Mouse (Mus musculus): ENCODE measurements around the gene Gm10639. TPM values are rescaled to one million over a fixed set of nuclear protein-coding genes. Genes with fewer than 3 reads are reported as not detected.
"Not testable (repeated sequence)": the region's sequence is repeated elsewhere in the genome, so short reads cannot be mapped to it uniquely, and the experiment has no call there.

The Gm10639 gene
- polyA plus RNA-seq, 1 experiment from 2014 or later, result not detected

GRCm38 (mm10) chr9:78294781-78295180 lies 5.1 kb downstream of the Gm10639 start:
- not testable (repeated sequence) for H3K4me2 ChIP-seq (ENCODE audit: low read depth, low read length); H3K27me3 ChIP-seq (ENCODE audit: control insufficient read depth, insufficient read depth, low read depth, low read length); H3K27ac ChIP-seq (ENCODE audit: low read length); ATAC-seq (ENCODE audit: low read depth); H3K4me1 ChIP-seq (replicated peaks; ENCODE audit: control insufficient read depth, insufficient read depth, low read length); H3K36me3 ChIP-seq (ENCODE audit: control insufficient read depth, insufficient read depth, low read length); H3K9me3 ChIP-seq (ENCODE audit: control insufficient read depth, low read length); H3K4me3 ChIP-seq (ENCODE audit: low read length); H3K9ac ChIP-seq (ENCODE audit: low read length)
- WGBS, result 73% methylated on average over 4 of the region's 7 CpGs

- not testable (repeated sequence) for H3K27ac ChIP-seq (ENCODE audit: low read length); ATAC-seq (ENCODE audit: low read depth); H3K4me3 ChIP-seq (ENCODE audit: low read length); H3K9ac ChIP-seq (ENCODE audit: low read length); H3K4me2 ChIP-seq (ENCODE audit: low read depth, low read length); H3K9me3 ChIP-seq (ENCODE audit: control insufficient read depth, low read length); H3K4me1 ChIP-seq (replicated peaks; ENCODE audit: control insufficient read depth, insufficient read depth, low read length); H3K27me3 ChIP-seq (ENCODE audit: control insufficient read depth, insufficient read depth, low read depth, low read length); H3K36me3 ChIP-seq (ENCODE audit: control insufficient read depth, insufficient read depth, low read length)
- WGBS, result 6% methylated on average over 6 of the region's 6 CpGs
Measured at GRCm38 (mm10) chr9:78296089-78296488, 6.4 kb downstream of the Gm10639 start.

GRCm38 (mm10) chr9:78298232-78298631 lies 8.5 kb downstream of the Gm10639 start:
- no peak overlapping the region for H3K4me2 ChIP-seq (ENCODE audit: low read depth, low read length)
- H3K27me3 ChIP-seq (ENCODE audit: control insufficient read depth, insufficient read depth, low read depth, low read length), result no peaks in the 10 kb centered on the region
- no peaks in the 10 kb centered on the region for H3K4me1 ChIP-seq (replicated peaks; ENCODE audit: control insufficient read depth, insufficient read depth, low read length)
- 41% methylated on average over 1 of the region's 1 CpGs for WGBS
- H3K4me3 ChIP-seq (ENCODE audit: low read length), result no peak overlapping the region
- no peak overlapping the region for H3K9ac ChIP-seq (ENCODE audit: low read length)
- ATAC-seq (ENCODE audit: low read depth), result no peak
- no peak overlapping the region for H3K27ac ChIP-seq (ENCODE audit: low read length)
- H3K36me3 ChIP-seq (ENCODE audit: control insufficient read depth, insufficient read depth, low read length), result no peaks in the 10 kb centered on the region
- H3K9me3 ChIP-seq (ENCODE audit: control insufficient read depth, low read length), result no peaks in the 10 kb centered on the region

GRCm38 (mm10) chr9:78299143-78299542 lies 9.4 kb downstream of the Gm10639 start:
- H3K4me3 ChIP-seq (ENCODE audit: low read length); H3K27me3 ChIP-seq (ENCODE audit: control insufficient read depth, insufficient read depth, low read depth, low read length); H3K9me3 ChIP-seq (ENCODE audit: control insufficient read depth, low read length); H3K4me2 ChIP-seq (ENCODE audit: low read depth, low read length); H3K36me3 ChIP-seq (ENCODE audit: control insufficient read depth, insufficient read depth, low read length); ATAC-seq (ENCODE audit: low read depth); H3K4me1 ChIP-seq (replicated peaks; ENCODE audit: control insufficient read depth, insufficient read depth, low read length); H3K27ac ChIP-seq (ENCODE audit: low read length); H3K9ac ChIP-seq (ENCODE audit: low read length): not testable (repeated sequence)
- WGBS, result 48% methylated on average over 1 of the region's 1 CpGs

- not testable (repeated sequence) for H3K36me3 ChIP-seq (ENCODE audit: control insufficient read depth, insufficient read depth, low read length); H3K4me1 ChIP-seq (replicated peaks; ENCODE audit: control insufficient read depth, insufficient read depth, low read length); H3K27me3 ChIP-seq (ENCODE audit: control insufficient read depth, insufficient read depth, low read depth, low read length); H3K4me2 ChIP-seq (ENCODE audit: low read depth, low read length); H3K9ac ChIP-seq (ENCODE audit: low read length); ATAC-seq (ENCODE audit: low read depth); H3K4me3 ChIP-seq (ENCODE audit: low read length); H3K9me3 ChIP-seq (ENCODE audit: control insufficient read depth, low read length); H3K27ac ChIP-seq (ENCODE audit: low read length)
- WGBS, result 81% methylated on average over 3 of the region's 3 CpGs
Measured at GRCm38 (mm10) chr9:78308122-78308521, 18.4 kb downstream of the Gm10639 start.

- H3K27ac ChIP-seq (ENCODE audit: low read length), result no peak within 1 kb of the TSS
- WGBS, result 74% methylated on average over 2 of the region's 2 CpGs
Measured at GRCm38 (mm10) chr9:78314696-78315095, 25.0 kb downstream of the Gm10639 start, which contains the start of gene Omt2a. TSS of gene Omt2a (minus strand) at chr9:78314796.

GRCm38 (mm10) chr9:78319499-78319898 lies 29.8 kb downstream of the Gm10639 start:
- H3K4me2 ChIP-seq (ENCODE audit: low read depth, low read length), result no peak overlapping the region
- no peaks in the 10 kb centered on the region for H3K27me3 ChIP-seq (ENCODE audit: control insufficient read depth, insufficient read depth, low read depth, low read length)
- no peak overlapping the region for H3K9ac ChIP-seq (ENCODE audit: low read length)
- no peaks in the 10 kb centered on the region for H3K4me1 ChIP-seq (replicated peaks; ENCODE audit: control insufficient read depth, insufficient read depth, low read length)
- H3K36me3 ChIP-seq (ENCODE audit: control insufficient read depth, insufficient read depth, low read length), result no peaks in the 10 kb centered on the region
- H3K4me3 ChIP-seq (ENCODE audit: low read length), result no peak overlapping the region
- no peaks in the 10 kb centered on the region for H3K9me3 ChIP-seq (ENCODE audit: control insufficient read depth, low read length)
- 30% methylated on average over 1 of the region's 1 CpGs for WGBS
- no peak overlapping the region for H3K27ac ChIP-seq (ENCODE audit: low read length)
- ATAC-seq (ENCODE audit: low read depth), result no peak

More at GRCm38 (mm10) chr9:78314696-78315095, 25.0 kb downstream of the Gm10639 start, which contains the start of gene Omt2a:
- H3K4me2 ChIP-seq (ENCODE audit: low read depth, low read length), result no peak within 1 kb of the TSS
- H3K36me3 ChIP-seq (ENCODE audit: control insufficient read depth, insufficient read depth, low read length), result no peaks in the 10 kb centered on the region
- H3K4me1 ChIP-seq (replicated peaks; ENCODE audit: control insufficient read depth, insufficient read depth, low read length), result no peaks in the 10 kb centered on the region
- H3K9ac ChIP-seq (ENCODE audit: low read length), result no peak within 1 kb of the TSS
- no peak within 1 kb of the TSS for H3K4me3 ChIP-seq (ENCODE audit: low read length)
- no peak for ATAC-seq (ENCODE audit: low read depth)
- no peaks in the 10 kb centered on the region for H3K27me3 ChIP-seq (ENCODE audit: control insufficient read depth, insufficient read depth, low read depth, low read length)
- no peaks in the 10 kb centered on the region for H3K9me3 ChIP-seq (ENCODE audit: control insufficient read depth, low read length)

- ATAC-seq (ENCODE audit: low read depth); H3K4me2 ChIP-seq (ENCODE audit: low read depth, low read length); H3K9ac ChIP-seq (ENCODE audit: low read length); H3K4me1 ChIP-seq (replicated peaks; ENCODE audit: control insufficient read depth, insufficient read depth, low read length); H3K36me3 ChIP-seq (ENCODE audit: control insufficient read depth, insufficient read depth, low read length); H3K4me3 ChIP-seq (ENCODE audit: low read length); H3K9me3 ChIP-seq (ENCODE audit: control insufficient read depth, low read length); H3K27me3 ChIP-seq (ENCODE audit: control insufficient read depth, insufficient read depth, low read depth, low read length); H3K27ac ChIP-seq (ENCODE audit: low read length): not testable (repeated sequence)
- 87% methylated on average over 1 of the region's 1 CpGs for WGBS
Measured at GRCm38 (mm10) chr9:78327289-78327688, 37.6 kb downstream of the Gm10639 start, which contains the start of gene Omt2b. TSS of gene Omt2b (plus strand) at chr9:78327589.

GRCm38 (mm10) chr9:78337050-78337449 lies 47.3 kb downstream of the Gm10639 start:
- peak; percentile 73 for ATAC-seq (ENCODE audit: low read depth)

GRCm38 (mm10) chr9:78340324-78340723 lies 50.6 kb downstream of the Gm10639 start:
- not testable (repeated sequence) for H3K4me3 ChIP-seq (ENCODE audit: low read length); H3K9ac ChIP-seq (ENCODE audit: low read length); H3K27ac ChIP-seq (ENCODE audit: low read length); ATAC-seq (ENCODE audit: low read depth); H3K36me3 ChIP-seq (ENCODE audit: control insufficient read depth, insufficient read depth, low read length); H3K4me1 ChIP-seq (replicated peaks; ENCODE audit: control insufficient read depth, insufficient read depth, low read length); H3K4me2 ChIP-seq (ENCODE audit: low read depth, low read length); H3K27me3 ChIP-seq (ENCODE audit: control insufficient read depth, insufficient read depth, low read depth, low read length); H3K9me3 ChIP-seq (ENCODE audit: control insufficient read depth, low read length)
- WGBS, result 15% methylated on average over 8 of the region's 8 CpGs

More at GRCm38 (mm10) chr9:78337050-78337449, 47.3 kb downstream of the Gm10639 start:
- H3K27me3 ChIP-seq (ENCODE audit: control insufficient read depth, insufficient read depth, low read depth, low read length); H3K4me1 ChIP-seq (replicated peaks; ENCODE audit: control insufficient read depth, insufficient read depth, low read length); H3K9me3 ChIP-seq (ENCODE audit: control insufficient read depth, low read length); H3K4me3 ChIP-seq (ENCODE audit: low read length); H3K9ac ChIP-seq (ENCODE audit: low read length); H3K36me3 ChIP-seq (ENCODE audit: control insufficient read depth, insufficient read depth, low read length); H3K27ac ChIP-seq (ENCODE audit: low read length); H3K4me2 ChIP-seq (ENCODE audit: low read depth, low read length): not testable (repeated sequence)

All from lung, embryonic 16.5 days (tissue).